Mouse (Mus musculus) hindlimb bud, embryonic 11.5 days (tissue): ENCODE results near the gene Pcbp3.
"Not testable (repeated sequence)": the region's sequence is repeated elsewhere in the genome, so short reads cannot be mapped to it uniquely, and the experiment has no call there.

Experiments
- DNase-seq: peaks from one replicate; pipeline ENCODE4 v3.0.0-alpha.2; 2012; ENCODE audit warnings: low read depth, low spot score; ENCODE audit errors: extremely low spot score

Pcbp3 gene

DNA sequence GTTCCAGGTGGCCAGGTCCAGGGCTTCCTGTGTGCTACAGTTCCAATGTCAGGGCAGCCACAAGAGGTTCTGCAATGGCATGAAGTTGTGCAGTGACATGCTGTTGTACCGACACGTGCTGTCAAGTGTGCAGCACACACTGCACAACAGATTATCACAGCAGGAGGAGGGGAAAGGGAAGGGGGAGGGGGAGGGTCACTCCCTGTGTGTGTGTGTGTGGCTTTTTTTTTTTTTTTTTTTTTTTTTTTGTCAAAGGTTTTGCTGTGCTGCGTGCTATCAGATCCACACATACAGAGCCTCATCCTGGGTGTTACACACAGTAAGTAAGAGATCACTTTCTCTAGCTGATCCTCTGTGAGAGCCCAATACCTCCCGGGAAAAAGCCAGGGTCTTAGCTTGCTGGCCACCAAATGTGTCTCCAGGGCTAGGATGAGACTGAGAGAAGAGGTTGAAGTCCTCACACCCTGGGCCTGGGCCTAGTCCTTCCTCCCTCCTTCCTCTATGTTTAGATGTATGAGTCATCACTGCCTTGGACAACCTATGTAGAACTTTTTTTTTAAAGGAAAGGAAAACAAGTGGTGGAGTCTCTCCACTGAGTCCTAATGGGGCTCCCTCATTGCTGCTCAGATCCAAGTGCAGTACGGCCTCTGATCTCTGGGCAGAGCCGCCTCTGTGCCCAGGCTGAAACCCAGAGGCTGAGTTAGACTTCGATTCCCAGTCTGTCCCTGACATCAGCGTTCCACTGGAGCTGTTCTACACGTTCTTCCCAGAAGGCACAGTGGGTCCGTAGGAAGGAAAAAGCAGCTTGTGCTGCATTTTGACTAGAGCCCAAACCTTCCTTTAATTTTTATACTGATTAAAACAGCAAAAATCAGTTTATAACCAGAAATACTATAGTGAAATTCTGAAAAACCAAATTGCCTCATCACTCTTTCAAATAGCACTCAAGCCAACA, 153.0 kb downstream of the Pcbp3 start:
- DNase-seq: no peak

DNA sequence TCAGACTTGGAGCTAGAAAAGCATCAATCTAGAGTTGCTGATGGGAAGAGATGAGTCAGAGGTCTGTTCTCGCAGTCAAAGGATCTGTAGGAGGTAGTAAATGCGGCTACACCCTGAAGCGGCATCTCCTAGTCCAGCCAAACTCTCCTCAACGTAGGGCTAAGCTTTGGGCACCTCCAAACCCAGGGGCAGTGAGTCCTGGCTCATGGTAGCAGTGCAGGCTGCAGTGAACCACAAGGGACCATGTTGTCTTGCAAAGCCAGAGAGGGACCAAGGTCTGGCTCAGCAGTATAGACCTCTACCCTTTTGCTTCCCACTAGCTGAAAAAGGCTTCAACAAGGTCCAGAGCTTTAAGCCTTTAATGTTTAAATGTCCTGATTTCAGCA, 159.2 kb downstream of the Pcbp3 start:
- DNase-seq: no peak

DNA sequence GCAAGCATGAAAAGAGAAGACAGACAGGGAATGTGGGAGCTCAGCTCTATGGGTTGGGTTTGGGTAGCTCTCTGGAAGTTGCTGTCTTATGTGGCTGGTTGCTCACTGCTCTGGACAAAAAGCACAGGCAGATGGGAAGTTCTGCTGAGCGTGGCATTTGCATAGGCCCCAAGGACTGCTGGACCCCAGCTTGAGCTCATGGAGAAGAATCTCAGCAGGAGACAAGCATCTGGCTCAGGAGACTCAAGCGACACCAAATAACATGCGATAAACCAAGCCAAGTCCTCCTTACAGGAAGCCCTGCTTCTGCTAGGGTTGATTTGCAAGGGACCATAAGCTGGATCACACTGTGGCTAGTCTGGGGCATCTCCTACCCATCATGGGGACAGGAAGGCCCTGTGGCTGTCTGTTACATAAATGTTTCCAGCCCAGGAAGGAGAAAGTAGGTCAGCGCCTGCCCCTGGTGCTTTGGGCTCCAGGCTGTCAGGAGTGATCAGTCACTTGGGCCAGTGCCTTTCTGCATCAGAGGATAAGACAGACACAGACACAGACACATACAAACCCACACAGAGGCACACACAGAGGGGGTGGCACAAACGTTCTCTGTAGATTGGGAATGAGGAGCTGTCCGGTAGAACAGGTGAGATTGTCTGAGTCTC, 159.7 kb downstream of the Pcbp3 start:
- DNase-seq: no peak

DNA sequence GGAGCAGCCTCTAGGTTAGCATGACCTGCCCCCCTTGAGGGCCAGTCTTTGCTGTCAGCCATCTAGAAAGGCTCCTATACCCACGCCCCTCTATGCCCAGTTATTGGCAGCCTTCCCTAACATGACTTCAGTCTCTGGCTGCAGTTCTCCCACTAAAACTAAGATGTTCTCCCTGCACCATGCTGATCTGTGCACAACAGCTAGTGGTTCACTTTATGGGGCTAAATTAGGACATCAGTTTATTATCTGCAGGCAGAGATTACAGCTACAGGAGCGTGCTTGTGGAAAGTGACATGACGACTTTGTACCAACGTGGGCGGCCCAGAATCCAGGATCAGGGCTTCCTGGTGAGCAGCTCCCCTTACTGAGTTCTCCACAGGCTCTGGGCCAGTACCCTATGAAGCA, 160.4 kb downstream of the Pcbp3 start:
- no peak for DNase-seq

DNA sequence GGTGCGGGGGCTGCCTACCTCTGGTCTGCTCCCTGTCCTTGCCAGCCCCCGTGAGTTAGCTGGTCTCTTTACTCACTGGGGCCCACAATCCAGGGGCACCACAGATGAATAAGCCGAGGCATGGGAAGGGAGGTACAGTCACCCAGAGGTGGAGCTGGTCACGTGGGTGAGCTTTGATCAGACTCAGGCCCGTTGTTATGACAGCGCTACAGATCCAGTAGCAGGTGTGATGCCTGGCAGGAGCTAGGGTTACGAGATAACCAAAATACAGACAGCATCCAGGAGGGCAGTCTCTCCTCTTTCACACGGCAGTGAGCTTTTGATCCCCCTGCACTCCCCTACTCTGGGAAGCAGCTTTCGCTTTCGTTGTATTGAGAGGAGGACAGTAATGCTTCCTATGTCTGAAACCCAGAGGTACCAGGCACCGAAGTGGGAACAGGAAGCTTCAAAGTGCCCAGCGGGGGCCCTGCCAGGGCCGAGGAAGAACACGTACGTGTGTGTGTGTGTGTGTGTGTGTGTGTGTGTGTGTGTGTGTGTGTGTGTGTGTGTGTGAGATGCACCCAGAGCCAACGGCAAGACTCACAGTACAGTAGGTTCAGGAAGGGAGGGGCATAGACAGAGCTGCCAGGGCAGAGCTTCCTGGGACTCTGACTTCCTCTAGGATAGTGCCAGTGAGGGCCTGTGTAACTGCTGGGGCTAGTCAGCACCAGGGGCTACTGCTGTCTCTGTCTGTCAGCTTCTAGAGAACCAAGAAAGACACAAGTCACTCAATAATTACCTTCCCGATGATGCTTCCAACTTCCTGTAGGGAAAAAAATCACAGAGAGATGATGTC, 162.7 kb downstream of the Pcbp3 start:
- DNase-seq: no peak

DNA sequence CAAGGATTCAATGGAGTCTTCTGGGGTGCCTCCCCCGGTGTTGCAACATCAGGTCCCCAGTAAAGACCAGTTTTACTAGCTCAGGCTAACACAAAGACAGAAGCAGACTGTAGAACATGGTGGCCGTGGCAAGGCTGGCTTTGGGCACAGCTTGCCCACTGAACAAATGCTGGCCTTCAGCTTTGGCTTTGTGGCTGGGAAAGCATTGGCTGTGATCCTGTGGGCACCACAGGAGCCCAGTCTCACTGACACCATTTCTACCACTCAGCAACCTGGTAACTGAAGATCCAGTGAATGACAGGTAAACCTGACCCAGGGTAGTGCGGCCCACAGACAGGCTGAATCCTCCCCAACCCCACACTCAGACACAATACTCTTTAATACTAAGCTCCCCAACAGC, 167.6 kb downstream of the Pcbp3 start:
- DNase-seq: no peak

DNA sequence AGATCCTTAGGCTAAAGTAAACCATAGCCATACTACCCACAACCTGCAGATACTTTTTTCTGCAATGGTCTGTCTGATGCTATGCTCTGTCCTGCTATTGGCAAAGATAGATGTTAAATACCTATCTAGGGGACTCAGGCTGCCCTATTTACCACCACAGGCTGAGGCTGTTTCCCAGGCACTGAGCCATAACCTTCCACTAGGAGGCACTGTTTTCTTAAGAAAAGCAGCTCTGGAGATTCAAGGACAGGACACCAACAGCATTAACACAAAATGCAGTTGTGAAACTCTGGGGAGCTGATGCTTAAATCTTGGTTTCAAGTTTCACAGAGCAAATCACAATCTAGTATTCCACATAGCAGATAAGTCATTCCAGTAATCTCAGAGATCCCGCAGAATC, 170.2 kb downstream of the Pcbp3 start:
- DNase-seq: peak; percentile 6

DNA sequence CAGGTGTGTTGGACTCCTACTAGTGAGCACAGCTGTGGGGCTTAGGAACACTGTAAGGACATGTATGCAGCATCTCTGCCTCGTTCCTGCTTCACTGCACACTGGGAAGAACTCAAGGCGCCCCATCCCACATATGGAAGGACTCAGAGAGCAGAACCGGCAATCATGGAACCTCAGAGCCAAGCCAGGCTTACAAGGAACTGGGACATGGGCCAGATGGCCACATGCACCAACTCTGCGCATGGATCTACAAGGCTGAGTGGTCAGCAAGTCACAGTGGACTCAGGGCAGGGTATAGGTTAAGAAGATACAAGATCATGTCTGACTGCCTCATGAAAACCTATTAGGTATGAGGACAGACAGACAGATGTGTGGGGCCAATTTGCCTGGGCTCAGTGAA, 171.8 kb downstream of the Pcbp3 start:
- no peak for DNase-seq

DNA sequence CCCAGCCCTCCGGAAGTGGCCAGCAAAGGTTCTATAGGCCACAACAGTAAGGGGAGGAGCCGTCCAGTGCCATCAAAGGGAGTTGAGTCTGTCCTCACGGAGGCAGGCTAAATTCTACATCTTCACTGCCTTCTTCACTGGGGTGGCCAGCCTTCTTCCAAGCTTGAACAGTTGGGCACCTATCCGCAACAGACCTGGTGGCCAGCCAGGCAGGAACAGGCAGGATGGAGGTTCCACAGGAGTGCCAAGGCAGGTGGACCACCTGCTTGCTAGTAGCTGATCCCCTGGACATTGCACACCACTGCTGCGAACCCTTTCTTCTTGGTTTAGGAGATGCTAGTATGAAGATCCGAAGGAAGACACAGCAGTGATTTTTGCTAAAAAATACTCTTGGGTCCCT, 176.4 kb downstream of the Pcbp3 start:
- no peak for DNase-seq

DNA sequence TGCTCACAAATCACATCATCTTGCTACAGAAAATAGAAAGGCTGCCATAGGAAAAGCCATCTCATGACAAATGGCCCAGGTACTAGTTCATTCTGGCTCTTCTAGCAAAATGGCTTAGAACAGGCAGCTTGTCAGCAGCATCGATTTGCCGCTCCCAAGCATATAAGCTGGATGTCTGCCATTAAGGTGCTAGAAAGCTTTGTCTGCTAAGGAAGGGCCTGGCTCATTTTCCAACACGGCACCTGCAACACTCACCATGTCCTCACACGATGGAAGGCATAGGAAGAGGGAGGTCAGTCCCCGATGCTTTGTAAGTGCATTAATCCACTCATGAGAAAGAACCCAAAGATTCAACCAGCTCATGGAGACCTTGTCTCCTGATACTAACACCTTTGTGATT, 182.5 kb downstream of the Pcbp3 start:
- no peak for DNase-seq

DNA sequence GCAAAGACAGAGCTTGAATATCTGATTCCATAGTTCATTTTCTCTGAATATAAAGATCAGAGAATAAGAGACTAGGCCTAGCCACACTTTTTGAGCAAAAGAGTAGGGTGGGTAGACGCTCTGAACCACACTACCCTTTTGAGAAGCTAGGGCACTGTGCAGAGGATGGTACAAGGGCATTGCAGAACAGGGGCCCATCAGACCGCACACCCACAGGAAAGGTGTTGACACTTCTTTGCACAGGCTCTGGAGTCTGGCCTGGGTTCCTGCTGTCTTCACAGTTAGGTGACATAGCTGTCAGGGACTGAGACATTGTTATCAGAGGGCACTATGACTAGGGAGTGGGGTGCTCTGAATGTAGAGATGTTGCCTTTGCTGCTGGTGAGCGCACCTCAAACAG, 190.1 kb downstream of the Pcbp3 start:
- no peak for DNase-seq

DNA sequence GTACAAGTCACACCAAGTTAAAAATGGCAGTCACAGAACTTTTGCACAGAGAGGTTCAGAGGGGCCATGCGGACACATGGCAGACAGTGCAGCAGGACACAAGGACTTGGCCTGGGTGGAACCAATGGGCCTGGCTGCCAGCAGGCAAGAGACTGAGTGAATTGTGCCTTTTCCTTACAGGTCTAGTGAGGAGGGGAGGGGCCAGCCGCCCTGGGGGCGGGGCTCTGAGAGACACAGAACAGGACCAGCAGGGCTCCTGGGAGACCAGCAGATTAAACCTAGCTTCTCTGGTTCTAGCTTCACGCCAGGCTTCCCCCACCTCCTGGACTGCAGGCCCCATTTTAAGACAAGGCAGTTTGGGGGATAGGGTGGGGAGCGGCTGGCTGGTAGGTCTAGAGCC, 190.6 kb downstream of the Pcbp3 start:
- DNase-seq: no peak

DNA sequence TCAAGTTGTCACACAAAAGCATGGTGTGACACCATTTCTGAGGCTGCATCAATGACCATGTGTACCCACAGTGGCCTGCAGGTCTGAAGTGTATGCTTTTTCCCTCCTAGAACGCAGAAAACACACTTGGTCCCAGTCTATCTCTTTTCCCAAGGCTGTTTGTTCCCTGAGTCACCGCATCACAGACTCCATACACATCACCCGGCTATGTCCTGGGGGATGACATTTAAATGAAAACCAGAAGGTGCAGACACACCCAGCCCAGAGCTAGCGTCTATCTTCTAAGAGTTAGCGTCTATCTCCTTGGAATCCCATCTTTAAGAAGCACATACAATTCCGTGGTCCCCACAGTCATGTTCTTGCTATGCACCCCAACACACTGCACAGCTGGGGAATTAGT, 192.1 kb downstream of the Pcbp3 start:
- DNase-seq: no peak

DNA sequence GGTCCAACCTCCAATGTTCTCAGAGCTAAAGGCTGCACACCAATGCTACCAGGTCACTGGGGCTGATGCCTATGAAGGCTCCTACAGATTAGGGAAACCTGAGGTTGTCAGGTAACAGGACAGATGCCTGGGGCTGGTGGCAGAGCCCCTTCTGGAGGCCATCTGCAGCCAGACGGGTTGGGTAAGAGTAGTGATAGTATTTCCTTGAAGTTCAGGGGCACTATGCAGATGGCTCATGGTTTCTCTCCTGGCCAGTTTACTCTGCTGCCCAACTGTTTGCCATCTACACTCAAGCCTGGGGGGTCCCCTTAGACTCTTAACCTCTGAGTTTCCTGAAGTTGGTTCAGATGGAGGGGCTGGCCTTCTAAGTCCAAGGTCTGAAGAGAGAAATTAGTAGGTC, 195.5 kb downstream of the Pcbp3 start:
- no peak for DNase-seq

DNA sequence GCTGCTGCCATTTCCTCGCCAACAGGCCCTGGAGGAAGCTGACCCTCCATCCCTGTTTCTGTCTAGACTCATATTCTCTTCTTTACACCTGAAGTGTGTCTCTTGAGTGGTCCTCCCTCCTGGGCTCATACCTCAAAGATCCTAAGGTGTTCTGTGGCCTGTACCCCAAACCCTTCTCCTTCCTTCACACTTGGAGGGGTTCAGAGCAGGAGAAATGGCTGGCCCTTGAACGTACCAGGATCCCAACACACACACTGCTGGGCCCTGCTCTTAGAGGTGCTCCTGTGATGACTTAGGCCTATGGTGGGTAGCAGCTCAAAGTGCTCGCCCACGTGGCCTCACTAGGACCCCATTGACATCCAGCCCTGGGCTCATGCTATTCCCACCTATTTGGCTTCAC, 196.8 kb downstream of the Pcbp3 start:
- no peak for DNase-seq

DNA sequence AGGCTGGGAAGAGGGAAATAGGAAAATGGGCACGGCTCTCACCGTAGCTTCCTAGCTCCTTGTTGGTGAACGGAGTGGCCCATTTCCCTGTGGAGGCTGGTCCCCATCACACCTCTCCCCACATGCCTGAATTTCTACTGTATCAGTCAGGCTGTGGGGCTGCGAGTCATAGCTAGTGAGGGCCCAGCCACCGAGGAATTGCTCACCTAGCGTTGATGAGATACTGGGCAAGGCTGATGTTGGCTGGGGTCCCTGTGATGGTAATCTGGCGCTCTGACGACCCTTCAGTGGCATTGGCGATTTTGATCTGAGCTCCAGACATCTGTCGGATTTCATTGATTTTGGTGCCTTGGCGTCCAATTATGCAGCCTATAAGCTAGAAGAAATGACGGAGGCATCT, 198.7 kb downstream of the Pcbp3 start:
- no peak for DNase-seq

DNA sequence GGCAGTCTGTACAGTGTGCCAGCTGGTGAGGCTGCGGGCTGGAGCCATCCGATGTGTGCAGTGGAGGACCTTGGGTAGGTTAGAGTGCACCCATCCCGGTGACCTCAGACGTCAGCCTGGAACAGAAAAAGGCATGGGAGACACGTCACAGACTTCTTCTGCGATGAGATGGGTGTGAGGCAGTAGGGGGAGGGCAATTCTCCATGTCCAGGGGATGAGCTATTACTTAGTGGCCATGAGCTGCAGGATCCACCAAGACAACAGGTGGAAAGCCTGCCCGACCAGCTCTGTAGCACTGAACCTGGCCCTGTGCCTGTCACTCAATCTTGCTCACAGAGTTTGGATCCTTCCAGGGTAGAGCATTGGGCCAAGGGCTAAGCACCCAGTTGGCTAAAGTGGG, 199.3 kb downstream of the Pcbp3 start:
- DNase-seq: no peak

DNA sequence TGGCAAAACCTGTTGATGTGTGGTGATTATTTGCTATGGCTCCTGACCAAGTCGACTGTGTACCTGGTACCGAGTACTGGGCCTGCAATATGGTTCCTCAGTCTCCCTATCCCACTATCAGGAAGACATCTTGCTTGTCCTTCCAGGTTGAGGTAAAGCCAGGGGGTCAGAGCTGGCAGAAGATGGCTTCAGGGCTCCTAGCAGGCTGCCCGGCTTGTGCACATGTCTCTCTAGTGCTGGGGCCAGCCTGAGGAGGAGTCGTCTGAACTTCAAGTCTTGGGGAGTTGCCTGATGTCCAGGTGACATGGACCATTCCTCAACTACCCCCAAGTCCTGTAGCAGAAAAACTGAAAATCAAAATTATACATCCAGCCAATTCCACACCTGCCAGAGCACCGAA, 201.8 kb downstream of the Pcbp3 start:
- no peak for DNase-seq

DNA sequence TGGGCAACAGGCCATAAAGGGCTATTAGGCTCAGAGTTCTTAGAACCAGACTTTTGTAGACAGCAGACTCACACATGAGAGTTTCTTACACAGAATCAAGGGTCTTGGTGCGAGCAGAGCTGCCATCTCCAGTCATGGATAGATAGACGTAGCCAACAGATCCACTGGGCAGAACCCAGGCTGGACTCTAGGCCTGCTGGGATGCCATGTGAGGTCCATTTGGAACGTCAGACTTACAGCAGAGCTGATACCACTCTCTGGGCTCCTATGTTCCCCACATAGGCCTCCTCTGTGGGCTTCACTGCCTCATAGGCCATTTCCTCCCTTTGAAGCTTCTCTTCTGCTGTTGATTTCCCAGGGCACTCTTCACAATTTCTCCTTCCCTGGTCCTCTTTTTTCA, 208.0 kb downstream of the Pcbp3 start:
- DNase-seq: no peak

DNA sequence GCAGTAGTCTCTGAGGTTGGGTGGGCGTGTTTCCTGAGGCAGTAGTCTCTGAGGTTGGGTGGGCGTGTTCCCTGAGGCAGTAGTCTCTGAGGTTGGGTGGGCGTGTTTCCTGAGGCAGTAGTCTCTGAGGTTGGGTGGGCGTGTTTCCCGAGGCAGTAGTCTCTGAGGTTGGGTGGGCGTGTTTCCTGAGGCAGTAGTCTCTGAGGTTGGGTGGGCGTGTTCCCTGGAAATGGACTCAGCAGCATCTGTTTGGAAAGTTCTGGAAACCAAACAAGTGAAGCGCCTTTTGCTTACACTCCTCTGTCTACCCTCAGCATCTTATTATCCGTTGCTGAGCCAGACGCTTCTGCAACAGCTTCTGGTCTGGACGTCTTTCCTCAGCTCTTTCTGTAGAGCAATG, 217.4 kb downstream of the Pcbp3 start:
- DNase-seq: not testable (repeated sequence)

DNA sequence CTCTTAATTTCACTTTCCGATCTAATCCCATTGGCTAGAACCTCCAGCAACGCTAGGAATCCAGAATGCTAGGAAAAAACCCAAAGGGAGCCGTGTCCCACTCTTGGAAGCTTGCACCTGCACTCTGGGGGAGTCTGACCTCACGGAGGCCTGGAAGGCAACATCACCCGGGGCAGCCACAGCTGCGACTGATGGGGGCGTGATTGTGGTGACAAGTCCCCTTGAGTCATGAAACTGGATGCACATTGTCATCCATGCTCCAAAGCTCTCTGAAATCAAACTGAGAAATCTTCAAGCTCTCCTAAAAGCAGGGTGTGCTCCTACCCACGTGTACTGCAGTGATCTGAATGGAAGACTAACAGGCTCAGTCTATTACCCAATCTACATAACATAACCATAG, 224.9 kb downstream of the Pcbp3 start:
- no peak for DNase-seq

DNA sequence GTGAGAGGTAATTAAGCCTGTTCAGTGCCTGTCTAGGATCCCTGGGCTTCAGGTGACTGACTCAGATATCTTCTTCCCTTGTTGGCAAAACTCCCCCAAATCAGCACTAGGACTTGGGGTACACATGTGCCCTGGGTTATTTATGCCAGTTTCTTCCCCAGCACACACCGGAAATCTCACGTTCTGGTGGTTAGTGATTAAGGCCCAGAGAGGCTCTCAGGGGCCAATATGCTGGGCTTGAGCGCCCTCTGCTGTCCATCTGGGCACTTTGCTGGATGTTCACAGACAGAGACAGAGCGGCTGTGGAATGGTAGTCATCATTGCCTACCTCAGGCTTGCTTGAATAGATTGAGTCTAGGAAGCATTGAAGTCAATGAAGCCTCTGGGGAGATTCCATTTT, 226.7 kb downstream of the Pcbp3 start:
- peak; percentile 66 for DNase-seq
